Mouse (Mus musculus) lung, adult 18-20 months (tissue): ENCODE measurements around the gene Tubg1.
A peak's percentile ranks its signal among the peaks of the same experiment; 100 is the strongest.
"Not testable (repeated sequence)": the region's sequence is repeated elsewhere in the genome, so short reads cannot be mapped to it uniquely, and the experiment has no call there.

ENCODE experiments used
- DNase-seq, 2 experiments: peaks; one replicate each; pipeline ENCODE4 v3.0.0; 2022; ENCODE audit warnings: mixed read lengths in 2 of 2

Tubg1 gene

GRCm38 (mm10) chr11:101103011-101103410 is 16.7 kb upstream of the Tubg1 start:
- DNase-seq, result no peak

- no peak for DNase-seq
Observed at GRCm38 (mm10) chr11:101109351-101109750, 10.4 kb upstream of the Tubg1 start.

- no peak for DNase-seq
Observed at GRCm38 (mm10) chr11:101110708-101111107, 9.0 kb upstream of the Tubg1 start.

DNA sequence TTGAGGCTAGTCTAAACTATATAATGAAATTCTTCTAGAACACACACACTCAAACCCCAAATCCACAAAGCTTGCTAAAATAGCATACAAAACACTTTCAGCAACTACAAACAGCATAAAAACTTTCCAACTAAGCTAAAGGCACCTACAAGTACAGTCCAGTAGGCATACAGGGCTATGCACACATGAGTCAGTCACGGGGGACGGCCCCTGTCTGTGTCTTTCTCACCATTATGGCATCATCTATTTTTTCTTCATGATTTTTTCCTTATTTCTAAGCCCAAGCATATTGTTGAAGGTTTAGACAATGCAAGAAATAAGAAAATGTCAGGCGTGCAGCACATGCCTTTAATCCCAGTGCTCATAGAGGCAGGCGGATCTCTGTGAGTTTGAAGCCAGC is 8.6 kb upstream of the Tubg1 start:
- DNase-seq, result no peak

- no peak for DNase-seq
Observed at GRCm38 (mm10) chr11:101112186-101112585, 7.6 kb upstream of the Tubg1 start.

GRCm38 (mm10) chr11:101115564-101115963 is 4.2 kb upstream of the Tubg1 start:
- no peak for DNase-seq

DNA sequence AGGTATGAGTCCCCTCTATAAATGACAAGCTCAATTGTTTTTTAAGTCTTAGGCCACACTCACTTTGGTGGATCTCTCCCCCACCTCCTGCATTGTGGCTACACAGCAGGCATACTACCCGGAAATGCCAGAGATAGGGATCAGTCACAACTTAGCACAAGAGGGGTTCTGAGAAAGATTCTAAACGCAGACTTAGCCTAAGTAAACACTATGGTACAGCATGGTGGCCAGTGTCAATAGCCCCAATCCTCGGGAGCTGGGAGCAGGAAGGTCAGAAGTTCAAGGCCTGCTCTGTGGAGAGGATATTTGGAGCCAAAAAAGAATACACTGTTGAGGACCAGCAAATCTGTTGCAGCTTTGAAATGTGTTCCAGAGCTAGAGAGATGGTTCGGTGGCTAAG is 1.6 kb upstream of the Tubg1 start:
- no peak for DNase-seq

DNA sequence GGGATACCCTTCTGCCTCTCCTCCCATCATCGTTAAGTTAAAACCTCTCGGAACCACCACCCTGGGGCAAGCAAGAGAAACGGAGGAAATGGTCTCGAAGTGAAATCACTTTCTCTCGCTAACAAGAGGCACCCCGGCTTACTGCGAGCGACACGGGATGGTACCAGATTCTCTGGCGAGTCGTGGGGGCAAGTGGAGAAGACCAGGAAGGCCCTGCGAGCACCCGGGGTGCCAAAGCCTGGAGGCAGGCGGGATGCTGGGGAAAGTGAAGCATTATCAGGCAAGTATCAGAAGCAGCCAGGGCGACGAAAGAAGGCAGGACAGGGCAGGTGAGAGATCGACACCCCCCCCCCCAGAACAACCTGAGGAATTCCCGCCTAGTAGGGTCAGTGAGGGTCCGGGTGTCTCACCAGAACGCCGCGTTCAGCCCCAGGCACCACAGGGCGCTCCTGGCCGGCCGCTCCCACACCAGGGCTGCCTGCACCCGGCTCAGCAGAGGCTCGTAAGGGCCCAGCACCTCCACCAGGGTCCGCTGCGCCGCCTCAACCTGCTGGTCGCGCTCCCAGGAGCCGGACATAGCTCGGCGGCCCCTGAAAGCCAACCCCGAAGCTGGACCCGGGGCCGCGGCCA is 492 bp upstream of the Tubg1 start:
- DNase-seq, result no peak

DNA sequence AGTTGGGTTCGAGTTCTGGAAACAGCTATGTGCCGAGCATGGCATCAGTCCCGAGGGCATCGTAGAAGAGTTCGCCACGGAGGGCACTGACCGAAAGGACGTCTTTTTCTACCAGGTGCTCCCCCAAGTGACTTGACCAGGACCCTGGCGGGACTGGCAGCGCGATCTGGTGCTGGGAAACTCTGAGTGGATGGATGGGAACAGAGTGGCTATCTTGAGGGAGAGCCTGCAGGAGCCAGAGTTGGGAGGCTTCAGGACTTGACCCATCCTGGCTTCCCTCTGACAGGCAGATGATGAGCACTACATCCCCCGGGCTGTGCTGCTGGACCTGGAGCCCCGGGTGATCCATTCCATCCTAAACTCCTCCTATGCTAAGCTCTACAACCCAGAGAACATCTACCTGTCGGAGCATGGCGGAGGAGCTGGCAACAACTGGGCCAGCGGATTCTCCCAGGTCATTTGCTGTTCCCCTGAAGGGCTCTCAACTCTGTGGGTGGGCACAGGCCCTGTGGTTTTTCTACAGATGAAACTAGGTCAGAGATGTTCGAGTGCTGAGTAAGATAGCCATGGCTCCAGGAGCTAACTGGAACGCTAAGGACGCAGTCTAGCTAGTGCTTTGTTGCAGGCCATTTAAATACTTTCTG is 929 bp downstream of the Tubg1 start:
- no peak for DNase-seq

DNA sequence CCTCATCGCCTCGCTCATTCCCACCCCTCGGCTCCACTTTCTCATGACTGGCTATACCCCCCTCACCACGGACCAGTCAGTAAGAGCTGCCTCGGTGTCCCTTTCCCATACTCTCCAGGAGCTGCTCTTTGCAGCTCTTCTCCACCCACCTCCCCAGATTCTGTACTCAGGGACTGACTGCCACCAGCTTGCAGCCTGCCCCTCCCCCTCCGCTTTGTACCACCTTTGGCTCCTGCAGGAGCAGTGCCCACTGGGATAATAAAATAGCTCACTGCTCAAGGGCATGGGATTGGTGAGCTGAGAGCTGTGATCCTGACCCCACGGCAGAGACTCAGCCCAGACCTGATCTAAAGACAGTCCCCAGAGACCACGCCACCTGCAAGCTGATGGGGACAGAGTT is 4.8 kb downstream of the Tubg1 start:
- not testable (repeated sequence) for DNase-seq

- DNase-seq, result not testable (repeated sequence)
Observed at GRCm38 (mm10) chr11:101125008-101125407, 5.3 kb downstream of the Tubg1 start.

DNA sequence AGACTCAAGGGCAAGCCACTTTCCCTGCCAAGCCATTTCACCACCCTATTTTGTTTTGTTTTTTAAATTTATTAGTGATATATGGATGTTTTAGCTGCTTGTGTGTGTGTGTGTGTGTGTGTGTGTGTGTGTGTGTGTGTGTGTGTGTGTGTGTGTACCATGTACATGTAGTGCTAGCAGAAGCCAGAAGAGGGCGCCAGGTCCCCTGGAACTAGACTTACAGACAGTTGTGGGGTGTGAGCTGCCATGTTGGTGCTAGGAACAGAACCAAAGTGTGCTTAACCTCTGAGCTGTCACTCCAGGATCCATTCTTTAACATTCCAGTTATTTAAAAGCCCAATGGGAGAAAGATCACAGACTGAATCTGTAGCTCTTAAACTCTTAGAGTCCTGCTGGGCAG is 7.3 kb downstream of the Tubg1 start:
- DNase-seq, result no peak

GRCm38 (mm10) chr11:101128996-101129577 is 9.3 kb downstream of the Tubg1 start:
- no peak for DNase-seq

GRCm38 (mm10) chr11:101130056-101130756 is 10.5 kb downstream of the Tubg1 start:
- DNase-seq, result peak in 1 of 2 experiments; percentile 39

DNA sequence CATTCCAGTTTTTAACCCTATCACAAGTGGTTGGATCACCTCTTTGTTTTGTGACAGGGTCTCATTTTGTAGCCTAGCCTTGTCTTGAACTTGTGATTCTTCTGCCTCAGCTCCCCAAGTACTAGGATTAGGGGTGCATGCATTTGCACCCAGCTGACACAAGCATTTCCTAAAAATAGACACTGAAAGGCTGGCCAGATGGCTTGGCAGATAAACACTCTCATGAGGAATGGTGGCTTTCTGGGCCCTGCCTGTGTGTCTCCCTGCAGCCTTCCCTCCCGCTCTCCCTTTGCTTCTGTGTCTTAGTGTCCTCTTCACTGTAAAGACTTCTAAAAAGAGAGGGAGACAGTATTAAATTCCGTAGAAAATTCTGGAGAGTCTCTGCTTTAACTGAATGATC is 11.4 kb downstream of the Tubg1 start:
- no peak for DNase-seq

- no peak for DNase-seq
Observed at GRCm38 (mm10) chr11:101131701-101132100, 12.0 kb downstream of the Tubg1 start.

DNA sequence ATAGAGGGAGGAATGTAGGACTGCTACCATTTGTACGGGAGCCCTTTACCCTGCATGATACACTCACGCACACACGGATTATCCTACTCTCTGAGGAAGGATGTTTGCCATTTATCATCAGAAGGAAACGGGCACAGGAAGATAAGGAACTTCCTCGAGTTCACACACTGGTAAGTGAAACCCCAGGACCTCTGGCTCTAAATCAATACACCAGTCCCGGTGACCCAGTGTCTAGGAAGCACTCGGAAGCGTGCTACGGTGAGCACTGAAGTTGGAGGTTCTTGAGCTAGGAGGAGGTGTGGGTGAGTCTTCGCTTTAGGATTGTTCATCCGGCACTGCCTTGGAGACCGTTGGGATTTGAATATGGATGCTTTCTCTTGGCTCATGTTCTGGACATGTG is 13.3 kb downstream of the Tubg1 start:
- peak in 1 of 2 experiments; percentile 30 for DNase-seq

DNA sequence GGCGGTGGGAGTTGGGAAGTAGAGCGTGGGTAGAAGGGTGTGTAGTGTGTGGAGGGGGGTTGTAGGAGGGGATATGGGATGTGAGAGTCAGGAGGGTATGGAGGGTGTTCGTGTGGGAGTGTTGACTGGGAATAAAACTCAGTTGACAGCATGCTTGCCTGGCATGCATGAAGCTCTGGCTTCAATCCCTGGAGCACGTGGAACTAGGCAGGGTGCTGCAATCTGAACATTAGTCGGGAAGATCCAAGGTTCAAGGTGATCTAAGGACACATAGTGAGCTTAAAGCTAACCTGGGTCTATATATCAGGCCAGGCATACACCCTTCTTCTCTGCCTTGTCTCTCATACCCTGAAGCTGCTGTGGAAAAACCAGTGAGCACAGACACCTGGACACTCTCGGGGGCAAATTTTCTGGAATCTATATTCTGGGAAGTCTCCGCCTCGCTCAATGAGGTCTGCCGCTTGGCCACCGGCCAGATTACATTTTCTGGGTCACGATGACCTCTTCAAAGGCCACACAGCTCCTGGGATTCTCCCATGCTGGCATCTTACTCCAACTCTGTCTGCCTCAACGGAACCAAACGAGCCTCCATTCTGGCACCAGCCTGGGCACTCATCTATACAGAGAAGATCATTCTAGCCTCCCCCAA is 14.6 kb downstream of the Tubg1 start:
- DNase-seq, result no peak

DNA sequence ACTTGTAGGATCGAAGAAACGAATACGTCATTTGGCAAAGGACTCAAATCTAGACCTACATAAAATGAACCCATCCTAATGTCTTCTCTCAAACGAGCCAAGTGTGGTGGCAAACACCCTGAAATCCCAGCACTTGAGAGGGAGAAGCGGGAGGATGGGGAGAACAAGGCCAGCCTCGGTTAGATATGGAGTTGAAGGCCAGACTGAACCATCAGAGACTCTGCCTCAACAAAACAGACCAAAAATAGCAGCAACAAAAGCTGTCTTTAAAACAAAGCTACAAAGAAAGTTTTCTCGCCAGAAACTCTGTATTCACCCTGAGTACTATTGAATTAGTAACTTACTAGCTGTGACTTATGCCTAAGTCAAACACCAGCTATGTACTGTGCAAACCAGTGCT is 17.3 kb downstream of the Tubg1 start:
- no peak for DNase-seq

DNA sequence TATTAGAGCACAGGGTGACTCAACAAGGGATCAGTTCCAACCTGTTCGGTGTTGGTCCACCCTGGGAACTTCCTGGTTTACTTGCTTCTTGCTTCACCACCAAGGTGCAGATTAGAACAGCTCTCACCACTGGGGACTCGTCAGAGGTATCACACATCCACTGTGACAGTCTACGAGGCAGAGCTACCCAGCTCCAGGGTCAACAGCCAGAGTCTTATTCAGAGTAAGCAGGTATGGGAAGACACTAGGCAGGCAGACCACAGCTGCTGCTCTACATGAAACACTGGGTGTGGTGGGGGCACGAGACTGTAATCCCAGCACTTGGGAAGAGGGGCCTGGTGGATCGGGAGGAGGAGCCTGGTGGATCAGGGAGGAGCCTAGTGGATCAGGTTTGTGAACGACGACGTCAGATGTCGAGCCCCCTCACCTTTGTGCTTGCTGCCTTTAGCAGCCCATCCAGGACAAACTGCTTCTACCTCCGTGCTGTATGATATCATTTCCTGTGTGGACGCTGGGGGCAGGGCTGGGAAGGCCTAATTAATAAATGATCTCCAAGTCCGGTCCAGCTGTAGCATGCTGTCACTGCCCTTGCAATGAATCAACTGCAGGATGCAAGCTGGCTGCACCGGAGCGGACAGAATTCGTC is 18.9 kb downstream of the Tubg1 start:
- DNase-seq, result no peak

GRCm38 (mm10) chr11:101140164-101140819 is 20.6 kb downstream of the Tubg1 start:
- peak; percentile 56 to 75 for DNase-seq

GRCm38 (mm10) chr11:101141088-101141487 is 21.4 kb downstream of the Tubg1 start:
- no peak for DNase-seq
